Mouse (Mus musculus) olfactory bulb, adult 2 months (tissue): ENCODE measurements around the gene Zfp771. TPM values are rescaled to one million over a fixed set of nuclear protein-coding genes. Genes with fewer than 3 reads are reported as not detected.

Source experiments
- H3K27ac ChIP-seq: fragments of 200-500 bp; 2 replicates; pipeline ENCODE4 v1.5.1; 2012; ENCODE audit warnings: low read depth, low read length; ENCODE audit not compliant: insufficient read depth
- H3K4me1 ChIP-seq: fragments of 200-500 bp; 2 replicates; pipeline ENCODE4 v1.6.1; 2012; ENCODE audit warnings: low read length; ENCODE audit not compliant: control insufficient read depth, insufficient read depth
- H3K4me3 ChIP-seq: fragments of 200-500 bp; 2 replicates; pipeline ENCODE4 v1.5.1; 2012; ENCODE audit warnings: mild to moderate bottlenecking, low read depth, low read length, moderate library complexity; ENCODE audit not compliant: insufficient read depth
- CTCF ChIP-seq: fragments of 200-500 bp; IDR thresholded peaks from 2 replicates; pipeline ENCODE4 v1.5.1; 2012; ENCODE audit warnings: low read depth, mild to moderate bottlenecking, low read length, moderate library complexity; ENCODE audit not compliant: insufficient read depth
- POLR2A ChIP-seq: fragments of 200-500 bp; IDR thresholded peaks from 2 replicates; pipeline ENCODE4 v1.6.1; 2012; ENCODE audit warnings: mild to moderate bottlenecking, low read depth, low read length, moderate library complexity; ENCODE audit not compliant: insufficient read depth
- WGBS: fragments of 180-500 bp; shearing (Covaris S2); methylation state at CpG from one replicate; pipeline ENCODE4 v1.1.7; 2018; 5-methylcytosine and 5-hydroxymethylcytosine counted together
- polyA plus RNA-seq: library from polyadenylated mRNA; stranded (reverse); fragments of >200 nt; gene quantifications from 2 replicates; pipeline ENCODE4 v1.2.4, GENCODE M21; 2012; ENCODE audit warnings: low replicate concordance; ENCODE audit not compliant: missing spikeins, insufficient read depth, insufficient read length

Zfp771 gene
- not detected in 2 replicates for polyA plus RNA-seq

- H3K27ac ChIP-seq = peak within 1 kb of the TSS; percentile 81
- TF ChIP-seq POLR2A = peak; percentile 56
- peak; percentile 10; the same call in 1 of the 2 replicates for TF ChIP-seq CTCF
- peak within 1 kb of the TSS; percentile 73 for H3K4me3 ChIP-seq
- H3K4me1 ChIP-seq = peaks cover 14% of the 10 kb centered on the region
- WGBS = under 1% methylated on average over 56 of the region's 56 CpGs
Measured at GRCm38 (mm10) chr7:127243870-127244657, at the start of gene Zfp771. Zfp771 (plus strand) TSS chr7:127244274.

GRCm38 (mm10) chr7:127194633-127195029 lies 49.4 kb upstream of the Zfp771 start:
- peaks cover 15% of the 10 kb centered on the region for H3K4me1 ChIP-seq
- WGBS = 75% methylated on average over 7 of the region's 7 CpGs
- peak overlapping the region; percentile 95 for H3K4me3 ChIP-seq
- TF ChIP-seq CTCF (no peak), POLR2A (no peak)
- H3K27ac ChIP-seq = no peak overlapping the region

- WGBS = under 1% methylated on average over 51 of the region's 51 CpGs
- peaks cover 15% of the 10 kb centered on the region for H3K4me1 ChIP-seq
- H3K4me3 ChIP-seq = peak within 1 kb of the TSS; percentile 95
- peak within 1 kb of the TSS; percentile 64 for H3K27ac ChIP-seq
- no peak for TF ChIP-seq CTCF
- TF ChIP-seq POLR2A = 0 out of 2 replicates have a peak, but pooled peaks have one; percentile 21
Measured at GRCm38 (mm10) chr7:127195544-127196295, 48.4 kb upstream of the Zfp771 start, which contains the start of gene Cd2bp2. Cd2bp2 (minus strand) TSS chr7:127196050.

GRCm38 (mm10) chr7:127196484-127196883 lies 47.6 kb upstream of the Zfp771 start:
- peaks cover 15% of the 10 kb centered on the region for H3K4me1 ChIP-seq
- H3K4me3 ChIP-seq = peak overlapping the region; percentile 54
- 0 out of 2 replicates have a peak overlapping the region, but pooled peaks have one; percentile 49 for H3K27ac ChIP-seq
- TF ChIP-seq CTCF = no peak
- TF ChIP-seq POLR2A = no peak
- WGBS = 44% methylated on average over 11 of the region's 11 CpGs

DNA sequence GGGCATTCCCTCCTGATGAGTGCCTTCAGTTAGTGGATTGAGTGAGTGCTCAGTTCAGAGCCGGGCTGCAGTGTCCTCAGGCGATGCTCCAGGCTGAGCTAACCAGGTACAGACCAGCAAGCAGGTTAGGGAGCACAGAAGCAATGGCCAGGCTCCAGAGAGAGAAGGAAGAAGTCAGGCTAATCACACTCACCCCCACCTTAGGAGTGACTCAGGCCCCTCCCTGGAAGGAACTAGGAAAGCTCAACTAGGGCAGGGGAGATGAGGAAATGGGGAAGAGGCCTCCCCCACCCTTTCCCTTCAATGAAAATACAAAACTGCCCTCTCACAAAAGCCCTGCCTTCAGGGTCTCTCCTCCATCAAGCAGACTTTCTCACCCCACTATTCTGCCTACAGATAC lies 37.5 kb upstream of the Zfp771 start:
- Histone ChIP-seq H3K27ac (no peak overlapping the region), H3K4me3 (peak overlapping the region; percentile 60), H3K4me1 (peaks cover 11% of the 10 kb centered on the region)
- 40% methylated on average over 2 of the region's 2 CpGs for WGBS
- TF ChIP-seq CTCF (no peak), POLR2A (no peak)

GRCm38 (mm10) chr7:127207374-127208294 lies 36.4 kb upstream of the Zfp771 start:
- Histone ChIP-seq H3K27ac (0 out of 2 replicates have a peak overlapping the region, but pooled peaks have one; percentile 1), H3K4me3 (peak overlapping the region; percentile 60), H3K4me1 (peaks cover 11% of the 10 kb centered on the region)
- TF ChIP-seq CTCF = 0 out of 2 replicates have a peak, but pooled peaks have one; percentile 21
- no peak for TF ChIP-seq POLR2A
- under 1% methylated on average over 52 of the region's 53 CpGs for WGBS

- peak within 1 kb of the TSS; percentile 60 for H3K4me3 ChIP-seq
- peak within 1 kb of the TSS; percentile 77 for H3K27ac ChIP-seq
- TF ChIP-seq POLR2A (no peak), CTCF (no peak)
- peaks cover 11% of the 10 kb centered on the region for H3K4me1 ChIP-seq
- under 1% methylated on average over 42 of the region's 44 CpGs for WGBS
Measured at GRCm38 (mm10) chr7:127208295-127208552, 35.9 kb upstream of the Zfp771 start, which contains the start of gene Tbc1d10b. Tbc1d10b (minus strand) TSS chr7:127208468.
